Mouse (Mus musculus) embryonic facial prominence, embryonic 13.5 days (tissue): ENCODE measurements around the gene Pamr1. TPM values are rescaled to one million over a fixed set of nuclear protein-coding genes. Genes with fewer than 3 reads are reported as not detected.

Experiments
- polyA plus RNA-seq: library from polyadenylated mRNA; unstranded; fragments of >200 nt; fragmentation: Nextera tagmentation; extraction: Ambion mirVana; gene quantifications from 2 replicates; pipeline ENCODE4 v1.2.1, GENCODE M21; 2015

The Pamr1 gene
- polyA plus RNA-seq, 1 experiment from 2014 or later: 7.5 TPM

Other genes with a start within 250 kb of the Pamr1 start
- 29.9 and 34.2 TPM in 2 replicates for gene Trim44, start 142.2 kb upstream of the Pamr1 start, polyA plus RNA-seq
- 14.1 and 16.7 TPM in 2 replicates for gene Fjx1, start 97.5 kb upstream of the Pamr1 start, polyA plus RNA-seq
- 0.73 and 0.81 TPM in 2 replicates for gene Slc1a2, start 108.6 kb downstream of the Pamr1 start, polyA plus RNA-seq